Mouse (Mus musculus): ENCODE data around the gene Prlr. TPM values are rescaled to one million over a fixed set of nuclear protein-coding genes. Genes with fewer than 3 reads are reported as not detected.

Prlr gene
- total and polyA plus RNA-seq, 2 experiments from 2014 or later = 2.3 to 4.8 TPM

- no peaks in the 10 kb centered on the region for H3K36me3 ChIP-seq (ENCODE audit: insufficient read depth, low read length)
- no peak overlapping the region for H3K9ac ChIP-seq (replicated peaks; ENCODE audit: low read length, poor library complexity, severe bottlenecking)
- TF ChIP-seq CTCF (IDR thresholded peaks at IDR 0.05) = no peak
- DNase-seq (ENCODE audit: low spot score) = no peak
- no peak overlapping the region for H3K4me2 ChIP-seq (ENCODE audit: low read depth, low read length, poor library complexity, severe bottlenecking)
- no peaks in the 10 kb centered on the region for H3K4me1 ChIP-seq (ENCODE audit: insufficient read depth, low read length)
- H3K27me3 ChIP-seq (ENCODE audit: insufficient read depth, low read length) = no peaks in the 10 kb centered on the region
- H3K4me3 ChIP-seq (ENCODE audit: low read depth, low read length) = no peak overlapping the region
- no peak overlapping the region for H3K27ac ChIP-seq (ENCODE audit: low read depth, low read length)
- 43% methylated on average over 1 of the region's 1 CpGs for WGBS
- H3K9me3 ChIP-seq (ENCODE audit: low read length) = no peaks in the 10 kb centered on the region
- ATAC-seq (ENCODE audit: low FRiP score) = no peak
Observed at GRCm38 (mm10) chr15:10252526-10252925, 75.5 kb downstream of the Prlr start.

- DNase-seq (ENCODE audit: low spot score) (no peak), ATAC-seq (ENCODE audit: low FRiP score) (no peak)
- H3K27ac ChIP-seq (ENCODE audit: low read depth, low read length) = no peak overlapping the region
- 99% methylated on average over 2 of the region's 2 CpGs for WGBS
- no peaks in the 10 kb centered on the region for H3K4me1 ChIP-seq (ENCODE audit: insufficient read depth, low read length)
- no peak for TF ChIP-seq CTCF (IDR thresholded peaks at IDR 0.05)
- H3K9me3 ChIP-seq (ENCODE audit: low read length) = no peaks in the 10 kb centered on the region
- H3K9ac ChIP-seq (replicated peaks; ENCODE audit: low read length, poor library complexity, severe bottlenecking) = no peak overlapping the region
- H3K27me3 ChIP-seq (ENCODE audit: insufficient read depth, low read length) = no peaks in the 10 kb centered on the region
- H3K36me3 ChIP-seq (ENCODE audit: insufficient read depth, low read length) = no peaks in the 10 kb centered on the region
- H3K4me2 ChIP-seq (ENCODE audit: low read depth, low read length, poor library complexity, severe bottlenecking) = no peak overlapping the region
- H3K4me3 ChIP-seq (ENCODE audit: low read depth, low read length) = no peak overlapping the region
Observed at GRCm38 (mm10) chr15:10262219-10262618, 85.2 kb downstream of the Prlr start.

- Histone ChIP-seq H3K27ac (ENCODE audit: low read depth, low read length) (no peak overlapping the region), H3K36me3 (ENCODE audit: insufficient read depth, low read length) (no peaks in the 10 kb centered on the region)
- WGBS = 95% methylated on average over 1 of the region's 1 CpGs
Observed at GRCm38 (mm10) chr15:10262641-10263040, 85.6 kb downstream of the Prlr start.

GRCm38 (mm10) chr15:10263420-10263819, 86.4 kb downstream of the Prlr start:
- 80% methylated on average over 3 of the region's 3 CpGs for WGBS
- TF ChIP-seq CTCF (IDR thresholded peaks at IDR 0.05) = no peak
- ATAC-seq (ENCODE audit: low FRiP score) = no peak

More at GRCm38 (mm10) chr15:10262641-10263040, 85.6 kb downstream of the Prlr start:
- Histone ChIP-seq H3K4me3 (ENCODE audit: low read depth, low read length) (no peak overlapping the region), H3K9ac (replicated peaks; ENCODE audit: low read length, poor library complexity, severe bottlenecking) (no peak overlapping the region), H3K4me2 (ENCODE audit: low read depth, low read length, poor library complexity, severe bottlenecking) (no peak overlapping the region), H3K27me3 (ENCODE audit: insufficient read depth, low read length) (no peaks in the 10 kb centered on the region), H3K4me1 (ENCODE audit: insufficient read depth, low read length) (no peaks in the 10 kb centered on the region), H3K9me3 (ENCODE audit: low read length) (no peaks in the 10 kb centered on the region)
- no peak for TF ChIP-seq CTCF (IDR thresholded peaks at IDR 0.05)
- no peak for ATAC-seq (ENCODE audit: low FRiP score)
- no peak for DNase-seq (ENCODE audit: low spot score)

GRCm38 (mm10) chr15:10264885-10265284, 87.8 kb downstream of the Prlr start:
- no peak overlapping the region for H3K4me2 ChIP-seq (ENCODE audit: low read depth, low read length, poor library complexity, severe bottlenecking)
- TF ChIP-seq CTCF (IDR thresholded peaks at IDR 0.05) = no peak
- H3K27me3 ChIP-seq (ENCODE audit: insufficient read depth, low read length) = no peaks in the 10 kb centered on the region
- H3K4me1 ChIP-seq (ENCODE audit: insufficient read depth, low read length) = no peaks in the 10 kb centered on the region
- no peaks in the 10 kb centered on the region for H3K9me3 ChIP-seq (ENCODE audit: low read length)
- 74% methylated on average over 5 of the region's 5 CpGs for WGBS
- no peak overlapping the region for H3K9ac ChIP-seq (replicated peaks; ENCODE audit: low read length, poor library complexity, severe bottlenecking)
- H3K27ac ChIP-seq (ENCODE audit: low read depth, low read length) = no peak overlapping the region
- ATAC-seq (ENCODE audit: low FRiP score) (no peak), DNase-seq (ENCODE audit: low spot score) (no peak)
- no peaks in the 10 kb centered on the region for H3K36me3 ChIP-seq (ENCODE audit: insufficient read depth, low read length)
- no peak overlapping the region for H3K4me3 ChIP-seq (ENCODE audit: low read depth, low read length)

More at GRCm38 (mm10) chr15:10263420-10263819, 86.4 kb downstream of the Prlr start:
- no peak overlapping the region for H3K4me3 ChIP-seq (ENCODE audit: low read depth, low read length)
- no peak overlapping the region for H3K9ac ChIP-seq (replicated peaks; ENCODE audit: low read length, poor library complexity, severe bottlenecking)
- no peaks in the 10 kb centered on the region for H3K27me3 ChIP-seq (ENCODE audit: insufficient read depth, low read length)
- DNase-seq (ENCODE audit: low spot score) = no peak
- no peaks in the 10 kb centered on the region for H3K4me1 ChIP-seq (ENCODE audit: insufficient read depth, low read length)
- H3K4me2 ChIP-seq (ENCODE audit: low read depth, low read length, poor library complexity, severe bottlenecking) = no peak overlapping the region
- H3K27ac ChIP-seq (ENCODE audit: low read depth, low read length) = no peak overlapping the region
- no peaks in the 10 kb centered on the region for H3K9me3 ChIP-seq (ENCODE audit: low read length)
- no peaks in the 10 kb centered on the region for H3K36me3 ChIP-seq (ENCODE audit: insufficient read depth, low read length)

- Histone ChIP-seq H3K27me3 (ENCODE audit: insufficient read depth, low read length) (no peaks in the 10 kb centered on the region), H3K27ac (ENCODE audit: low read depth, low read length) (no peak overlapping the region), H3K4me3 (ENCODE audit: low read depth, low read length) (no peak overlapping the region), H3K9ac (replicated peaks; ENCODE audit: low read length, poor library complexity, severe bottlenecking) (no peak overlapping the region), H3K36me3 (ENCODE audit: insufficient read depth, low read length) (no peaks in the 10 kb centered on the region), H3K4me2 (ENCODE audit: low read depth, low read length, poor library complexity, severe bottlenecking) (no peak overlapping the region), H3K4me1 (ENCODE audit: insufficient read depth, low read length) (no peaks in the 10 kb centered on the region), H3K9me3 (ENCODE audit: low read length) (no peaks in the 10 kb centered on the region)
- 43% methylated on average over 3 of the region's 3 CpGs for WGBS
- ATAC-seq (ENCODE audit: low FRiP score) = no peak
- no peak for TF ChIP-seq CTCF (IDR thresholded peaks at IDR 0.05)
- DNase-seq (ENCODE audit: low spot score) = no peak
Observed at GRCm38 (mm10) chr15:10267251-10267650, 90.2 kb downstream of the Prlr start.

Measured in midbrain, postnatal 0 days (tissue).